9 mouse cellular contexts compared by ENCODE assay signal in genomic region chr14:105588391-105589163, GRCm38 (mm10).
DNase-seq lines count a peak whose midpoint lies in the region; ATAC-seq and TF ChIP-seq lines count a peak whose summit lies in the region.
"Had no signal": no experiment of that assay in that cellular context is flagged by ENCODE, and none has a peak within 500 bp of the region (broad histone marks: within the 10 kb centered on the region; RNA-seq: fewer than 3 reads in every experiment).

No protein-coding gene starts in this region.

- ATAC-seq in forebrain, postnatal 0 days, result peak; percentile 88
- no peak for ATAC-seq in megakaryocyte progenitor cell, adult 5-6 weeks (replicated peaks; ENCODE audit: poor library complexity)
- no peak for ATAC-seq in liver, embryonic 11.5 days (replicated peaks; ENCODE audit: low FRiP score)

- H3K4me3 ChIP-seq in forebrain, postnatal 0 days (ENCODE audit: low read depth, low read length), result no peak overlapping the region
- H3K4me3 ChIP-seq in liver, embryonic 11.5 days (ENCODE audit: low read depth, low read length), result no peak overlapping the region
- H3K4me3 ChIP-seq: liver, embryonic 15.5 days had no signal

- H3K4me1 ChIP-seq in forebrain, postnatal 0 days (ENCODE audit: insufficient read depth), result peaks cover 4% of the 10 kb centered on the region; the same call in 1 of the 2 replicates
- no peaks in the 10 kb centered on the region for H3K4me1 ChIP-seq in liver, embryonic 11.5 days (replicated peaks; ENCODE audit: control insufficient read depth, insufficient read depth, low read length)
- H3K4me1 ChIP-seq: liver, embryonic 15.5 days had no signal

- no peaks in the 10 kb centered on the region for H3K9me3 ChIP-seq in forebrain, postnatal 0 days (ENCODE audit: low read length)
- H3K9me3 ChIP-seq in liver, embryonic 11.5 days (ENCODE audit: control insufficient read depth, low read length), result no peaks in the 10 kb centered on the region
- H3K9me3 ChIP-seq: liver, embryonic 15.5 days had no signal

- H3K27me3 ChIP-seq in forebrain, postnatal 0 days (ENCODE audit: insufficient read depth, low read length), result no peaks in the 10 kb centered on the region
- no peaks in the 10 kb centered on the region for H3K27me3 ChIP-seq in liver, embryonic 11.5 days (replicated peaks; ENCODE audit: control insufficient read depth, insufficient read depth, low read length)
- H3K27me3 ChIP-seq: liver, embryonic 15.5 days had no signal

- peak overlapping the region; percentile 11; the same call in 1 of the 2 replicates for H3K4me2 ChIP-seq in forebrain, postnatal 0 days (ENCODE audit: low read depth)
- H3K4me2 ChIP-seq in liver, embryonic 11.5 days, result no peak overlapping the region
- H3K4me2 ChIP-seq: liver, embryonic 15.5 days had no signal

- TF ChIP-seq CTCF in forebrain, postnatal 0 days (IDR thresholded peaks at IDR 0.05; ENCODE audit: low read depth), result no peak

- WGBS in forebrain, postnatal 0 days, result 19% methylated on average over 15 of the region's 15 CpGs
- 91% methylated on average over 15 of the region's 15 CpGs for WGBS in liver, embryonic 11.5 days

- DNase-seq in Muller cell, postnatal 12 days (ENCODE audit: inconsistent ontology term), result peak; percentile 99
- DNase-seq in cerebellum, adult 11-12 months, result peak; percentile 50
- DNase-seq in forebrain, postnatal 0 days, result peak; percentile 81
- DNase-seq in layer of hippocampus, adult 11-12 months (ENCODE audit: low spot score), result peak; percentile 78
- peak; percentile 21 for DNase-seq in lung, postnatal 10 days
- DNase-seq in liver, embryonic 11.5 days (ENCODE audit: low spot score), result no peak
- no peak for DNase-seq in gastrocnemius, adult 18-20 months (ENCODE audit: low spot score)

- H3K9ac ChIP-seq in forebrain, postnatal 0 days, result no peak overlapping the region
- H3K9ac ChIP-seq in liver, embryonic 11.5 days (ENCODE audit: low read depth, low read length), result no peak overlapping the region
- H3K9ac ChIP-seq: liver, embryonic 15.5 days had no signal

- no peaks in the 10 kb centered on the region for H3K36me3 ChIP-seq in forebrain, postnatal 0 days (ENCODE audit: insufficient read depth)
- no peaks in the 10 kb centered on the region for H3K36me3 ChIP-seq in liver, embryonic 11.5 days (ENCODE audit: control insufficient read depth, insufficient read depth, low read length)
- H3K36me3 ChIP-seq: liver, embryonic 15.5 days had no signal

- peak overlapping the region; percentile 70; the same call in 1 of the 2 replicates for H3K27ac ChIP-seq in forebrain, postnatal 0 days (ENCODE audit: low read depth, low read length)
- H3K27ac ChIP-seq in liver, embryonic 11.5 days (ENCODE audit: low read depth, low read length), result no peak overlapping the region
- H3K27ac ChIP-seq: liver, embryonic 15.5 days had no signal

Comparison
In these comparisons a context has a peak if more than half of its experiments do, and no peak if none do; other contexts are left out.
1. DNase-seq: peak in Muller cell, postnatal 12 days (single experiment), cerebellum, adult 11-12 months (single experiment), forebrain, postnatal 0 days (single experiment), layer of hippocampus, adult 11-12 months (single experiment) and lung, postnatal 10 days (single experiment); none in liver, embryonic 11.5 days (single experiment) and gastrocnemius, adult 18-20 months (single experiment).